Mouse (Mus musculus) forebrain, embryonic 15.5 days (tissue): ENCODE results near the gene Mtmr12. TPM values are rescaled to one million over a fixed set of nuclear protein-coding genes. Genes with fewer than 3 reads are reported as not detected.
A peak's percentile ranks its signal among the peaks of the same experiment; 100 is the strongest.
"Not testable (repeated sequence)": the region's sequence is repeated elsewhere in the genome, so short reads cannot be mapped to it uniquely, and the experiment has no call there.

Source experiments
- ATAC-seq: fragments of 200-750 bp; cut with Nextera tagmentation; replicated peaks from 2 replicates; pipeline ENCODE4 v1.8.0; 2017; ENCODE audit warnings: mild to moderate bottlenecking, moderate TSS enrichment, moderate library complexity
- H3K27ac ChIP-seq: fragments of 300-500 bp; sonication (generic); replicated peaks from 2 replicates; pipeline ENCODE4 v1.5.1; 2015; ENCODE audit warnings: mild to moderate bottlenecking, inconsistent platforms
- H3K27me3 ChIP-seq: fragments of 300-500 bp; sonication (generic); 2 replicates; pipeline ENCODE4 v1.6.1; 2015; ENCODE audit warnings: inconsistent platforms
- H3K36me3 ChIP-seq: fragments of 300-500 bp; sonication (generic); 2 replicates; pipeline ENCODE4 v1.6.1; 2015; ENCODE audit warnings: mild to moderate bottlenecking, inconsistent platforms
- H3K4me1 ChIP-seq: fragments of 300-500 bp; sonication (generic); 2 replicates; pipeline ENCODE4 v1.6.1; 2015; ENCODE audit warnings: inconsistent platforms
- H3K4me2 ChIP-seq: fragments of 300-500 bp; sonication (generic); replicated peaks from 2 replicates; pipeline ENCODE4 v1.6.1; 2015; ENCODE audit warnings: mild to moderate bottlenecking, inconsistent platforms
- H3K4me3 ChIP-seq: fragments of 300-500 bp; sonication (generic); 2 replicates; pipeline ENCODE4 v1.5.1; 2015; ENCODE audit warnings: mild to moderate bottlenecking, inconsistent platforms
- H3K9ac ChIP-seq: fragments of 300-500 bp; sonication (generic); replicated peaks from 2 replicates; pipeline ENCODE4 v1.6.1; 2015; ENCODE audit warnings: mild to moderate bottlenecking, inconsistent platforms
- H3K9me3 ChIP-seq: fragments of 300-500 bp; sonication (generic); 2 replicates; pipeline ENCODE4 v1.6.1; 2016; ENCODE audit warnings: inconsistent platforms
- WGBS: fragments of 180-500 bp; shearing (Covaris S2); methylation state at CpG from one replicate; pipeline ENCODE4 v1.1.7; 2015; ENCODE audit warnings: mixed read lengths; 5-methylcytosine and 5-hydroxymethylcytosine counted together
- polyA plus RNA-seq: library from polyadenylated mRNA; unstranded; fragments of >200 nt; fragmentation: Nextera tagmentation; extraction: Ambion mirVana; gene quantifications from 2 replicates; pipeline ENCODE4 v1.2.1, GENCODE M21; 2015

Mtmr12 gene
- polyA plus RNA-seq, 1 experiment from 2014 or later: 10.7 TPM

GRCm38 (mm10) chr15:12216119-12216518 lies 11.3 kb downstream of the Mtmr12 start:
- Histone ChIP-seq H3K27ac (no peak overlapping the region), H3K27me3 (no peaks in the 10 kb centered on the region), H3K4me3 (no peak overlapping the region), H3K4me2 (no peak overlapping the region), H3K9me3 (no peaks in the 10 kb centered on the region), H3K36me3 (no peaks in the 10 kb centered on the region), H3K4me1 (peaks cover 18% of the 10 kb centered on the region), H3K9ac (no peak overlapping the region)
- 97% methylated on average over 8 of the region's 8 CpGs for WGBS
- ATAC-seq: no peak

DNA sequence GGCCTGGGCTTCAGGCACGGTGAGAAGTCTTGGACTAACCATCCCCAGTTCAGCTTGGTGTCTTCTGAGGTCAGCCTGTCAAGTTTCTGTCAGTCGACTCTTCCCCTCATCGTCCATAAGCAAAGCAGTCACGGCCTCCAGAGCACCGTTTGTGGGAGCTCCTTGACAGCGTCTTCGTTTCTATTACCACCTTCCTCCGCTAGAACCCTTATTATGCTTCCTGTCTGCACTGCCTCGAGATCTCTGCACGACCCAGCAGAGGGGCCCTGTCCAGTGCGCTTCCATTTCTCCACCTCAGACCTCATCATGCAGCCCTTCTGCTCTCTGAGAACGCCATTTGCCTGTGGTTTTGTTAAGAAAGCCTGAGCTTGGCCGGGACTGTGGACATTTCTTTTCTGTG lies 12.0 kb downstream of the Mtmr12 start:
- no peak for ATAC-seq
- no peaks in the 10 kb centered on the region for H3K36me3 ChIP-seq
- no peak overlapping the region for H3K27ac ChIP-seq
- no peak overlapping the region for H3K9ac ChIP-seq
- WGBS: 88% methylated on average over 13 of the region's 13 CpGs
- H3K27me3 ChIP-seq: no peaks in the 10 kb centered on the region
- peaks cover 12% of the 10 kb centered on the region for H3K4me1 ChIP-seq
- no peak overlapping the region for H3K4me3 ChIP-seq
- H3K9me3 ChIP-seq: no peaks in the 10 kb centered on the region
- H3K4me2 ChIP-seq: no peak overlapping the region

- not testable (repeated sequence) for H3K27me3 ChIP-seq, ATAC-seq, H3K27ac ChIP-seq, H3K36me3 ChIP-seq, H3K4me3 ChIP-seq, H3K9ac ChIP-seq, H3K9me3 ChIP-seq, H3K4me2 ChIP-seq
- H3K4me1 ChIP-seq: peaks cover 18% of the 10 kb centered on the region
- WGBS: 93% methylated on average over 3 of the region's 3 CpGs
These were observed 12.5 kb downstream of the Mtmr12 start for GRCm38 (mm10) chr15:12217332-12217731.

GRCm38 (mm10) chr15:12217849-12218248 lies 13.0 kb downstream of the Mtmr12 start:
- Histone ChIP-seq H3K36me3 (no peaks in the 10 kb centered on the region), H3K9ac (no peak overlapping the region), H3K27me3 (no peaks in the 10 kb centered on the region), H3K4me1 (peaks cover 23% of the 10 kb centered on the region), H3K4me3 (no peak overlapping the region), H3K9me3 (no peaks in the 10 kb centered on the region), H3K4me2 (no peak overlapping the region), H3K27ac (no peak overlapping the region)
- WGBS: 47% methylated on average over 5 of the region's 5 CpGs
- ATAC-seq: no peak

GRCm38 (mm10) chr15:12218583-12219382 lies 14.0 kb downstream of the Mtmr12 start:
- Histone ChIP-seq H3K9me3 (no peaks in the 10 kb centered on the region), H3K4me3 (no peak overlapping the region), H3K27ac (no peak overlapping the region), H3K27me3 (no peaks in the 10 kb centered on the region), H3K9ac (no peak overlapping the region), H3K4me1 (peaks cover 25% of the 10 kb centered on the region), H3K4me2 (no peak overlapping the region), H3K36me3 (no peaks in the 10 kb centered on the region)
- WGBS: 94% methylated on average over 11 of the region's 11 CpGs
- no peak for ATAC-seq

GRCm38 (mm10) chr15:12221131-12221530 lies 16.3 kb downstream of the Mtmr12 start:
- no peaks in the 10 kb centered on the region for H3K9me3 ChIP-seq
- H3K4me3 ChIP-seq: no peak overlapping the region
- no peak overlapping the region for H3K27ac ChIP-seq
- H3K9ac ChIP-seq: no peak overlapping the region
- H3K4me2 ChIP-seq: no peak overlapping the region
- ATAC-seq: no peak
- WGBS: 91% methylated on average over 13 of the region's 13 CpGs
- peaks cover 13% of the 10 kb centered on the region for H3K4me1 ChIP-seq
- no peaks in the 10 kb centered on the region for H3K36me3 ChIP-seq
- H3K27me3 ChIP-seq: no peaks in the 10 kb centered on the region

DNA sequence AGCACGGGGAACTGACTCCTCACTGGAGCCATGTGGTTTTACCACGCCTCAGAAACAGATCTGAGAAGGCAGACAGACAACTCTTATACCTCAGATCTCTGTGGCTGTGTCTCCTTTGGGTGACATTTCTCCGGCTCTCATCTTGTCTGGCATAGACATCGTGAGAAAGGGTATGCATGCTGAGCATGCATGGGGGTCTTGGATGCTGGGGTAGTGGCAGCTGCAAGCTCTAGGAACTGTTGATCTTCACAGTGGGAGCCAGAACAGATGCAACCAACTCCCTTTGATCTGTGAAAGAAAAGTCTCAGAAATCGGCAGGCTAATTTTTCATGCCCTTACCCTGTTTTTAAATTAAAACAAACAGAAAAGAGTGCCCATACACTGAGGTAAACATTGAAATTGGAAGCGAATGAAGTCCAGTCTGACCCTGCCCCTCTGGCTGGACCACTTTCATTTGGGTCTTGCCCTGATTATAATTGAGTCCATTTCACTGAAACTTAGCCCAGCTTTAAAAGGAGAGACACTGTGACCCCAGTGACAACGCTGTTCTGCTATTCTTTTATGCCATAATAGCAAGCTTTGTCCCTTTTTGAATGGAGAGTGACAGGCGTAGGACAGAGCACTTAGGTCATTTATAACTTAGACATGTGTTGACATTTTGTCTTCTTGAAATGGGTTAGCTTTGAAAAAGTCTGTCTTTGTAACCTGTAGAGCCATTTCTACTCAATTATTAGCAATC lies 17.9 kb downstream of the Mtmr12 start:
- 12% methylated on average over 8 of the region's 8 CpGs for WGBS
- no peaks in the 10 kb centered on the region for H3K27me3 ChIP-seq
- H3K9me3 ChIP-seq: no peaks in the 10 kb centered on the region
- H3K4me2 ChIP-seq: no peak overlapping the region
- H3K4me1 ChIP-seq: peaks cover 13% of the 10 kb centered on the region
- ATAC-seq: peak; percentile 49; the same call in 1 of the 2 replicates
- H3K36me3 ChIP-seq: no peaks in the 10 kb centered on the region
- H3K4me3 ChIP-seq: no peak overlapping the region
- H3K9ac ChIP-seq: no peak overlapping the region
- 0 out of 2 replicates have a peak overlapping the region, but pooled peaks have one; percentile 5 for H3K27ac ChIP-seq

- no peak overlapping the region for H3K27ac ChIP-seq
- no peak for ATAC-seq
- H3K4me3 ChIP-seq: no peak overlapping the region
- no peak overlapping the region for H3K4me2 ChIP-seq
- no peaks in the 10 kb centered on the region for H3K36me3 ChIP-seq
- no peaks in the 10 kb centered on the region for H3K9me3 ChIP-seq
- H3K4me1 ChIP-seq: peaks cover 13% of the 10 kb centered on the region
- H3K9ac ChIP-seq: no peak overlapping the region
- H3K27me3 ChIP-seq: no peaks in the 10 kb centered on the region
- 65% methylated on average over 6 of the region's 6 CpGs for WGBS
These were observed 18.6 kb downstream of the Mtmr12 start for GRCm38 (mm10) chr15:12223393-12223792.

DNA sequence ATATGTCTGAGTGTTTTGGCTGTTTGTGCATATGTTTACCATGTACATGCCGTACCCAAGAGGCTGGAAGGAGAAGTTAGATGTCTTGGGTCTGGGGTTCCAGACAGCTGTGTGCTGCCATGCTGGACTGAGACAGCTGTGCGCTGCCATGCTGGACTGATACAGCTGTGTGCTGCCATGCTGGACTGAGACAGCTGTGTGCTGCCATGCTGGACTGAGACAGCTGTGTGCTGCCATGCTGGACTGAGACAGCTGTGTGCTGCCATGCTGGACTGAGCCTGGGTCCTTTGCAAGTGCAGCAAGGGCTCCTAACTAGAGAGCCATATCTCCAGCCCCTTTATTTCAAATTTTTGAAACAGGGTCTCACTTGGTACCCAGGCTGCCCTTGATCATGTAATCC lies 19.4 kb downstream of the Mtmr12 start:
- H3K27ac ChIP-seq: no peak overlapping the region
- H3K9ac ChIP-seq: no peak overlapping the region
- H3K27me3 ChIP-seq: no peaks in the 10 kb centered on the region
- no peak for ATAC-seq
- H3K4me3 ChIP-seq: no peak overlapping the region
- peaks cover 13% of the 10 kb centered on the region for H3K4me1 ChIP-seq
- no peaks in the 10 kb centered on the region for H3K9me3 ChIP-seq
- no peak overlapping the region for H3K4me2 ChIP-seq
- no peaks in the 10 kb centered on the region for H3K36me3 ChIP-seq
- 93% methylated on average over 2 of the region's 2 CpGs for WGBS

GRCm38 (mm10) chr15:12225062-12225461 lies 20.2 kb downstream of the Mtmr12 start:
- no peak overlapping the region for H3K9ac ChIP-seq
- 85% methylated on average over 4 of the region's 4 CpGs for WGBS
- H3K4me2 ChIP-seq: no peak overlapping the region
- no peak for ATAC-seq
- no peak overlapping the region for H3K27ac ChIP-seq
- no peaks in the 10 kb centered on the region for H3K36me3 ChIP-seq
- H3K9me3 ChIP-seq: no peaks in the 10 kb centered on the region
- no peak overlapping the region for H3K4me3 ChIP-seq
- no peaks in the 10 kb centered on the region for H3K27me3 ChIP-seq
- H3K4me1 ChIP-seq: peaks cover 13% of the 10 kb centered on the region

GRCm38 (mm10) chr15:12226908-12227307 lies 22.1 kb downstream of the Mtmr12 start:
- H3K9ac ChIP-seq: no peak overlapping the region
- H3K4me1 ChIP-seq: peaks cover 12% of the 10 kb centered on the region
- no peaks in the 10 kb centered on the region for H3K9me3 ChIP-seq
- H3K27ac ChIP-seq: no peak overlapping the region
- no peak overlapping the region for H3K4me3 ChIP-seq
- ATAC-seq: no peak
- H3K36me3 ChIP-seq: no peaks in the 10 kb centered on the region
- no peaks in the 10 kb centered on the region for H3K27me3 ChIP-seq
- no peak overlapping the region for H3K4me2 ChIP-seq
- 97% methylated on average over 15 of the region's 15 CpGs for WGBS

- H3K27me3 ChIP-seq: no peaks in the 10 kb centered on the region
- 86% methylated on average over 4 of the region's 4 CpGs for WGBS
- no peak overlapping the region for H3K4me3 ChIP-seq
- no peak for ATAC-seq
- H3K9ac ChIP-seq: no peak overlapping the region
- peaks cover 7% of the 10 kb centered on the region for H3K4me1 ChIP-seq
- H3K36me3 ChIP-seq: no peaks in the 10 kb centered on the region
- H3K27ac ChIP-seq: no peak overlapping the region
- no peaks in the 10 kb centered on the region for H3K9me3 ChIP-seq
- no peak overlapping the region for H3K4me2 ChIP-seq
These were observed 22.5 kb downstream of the Mtmr12 start for GRCm38 (mm10) chr15:12227355-12227754.
